Mouse (Mus musculus): ENCODE measurements around the gene Pkdrej. TPM values are rescaled to one million over a fixed set of nuclear protein-coding genes. Genes with fewer than 3 reads are reported as not detected.

Gene Pkdrej
- polyA plus RNA-seq, 1 experiment: not detected

GRCm38 (mm10) chr15:85775001-85775400 lies 46.5 kb downstream of the Pkdrej start:
- no peak for TF ChIP-seq POLR2A (IDR thresholded peaks at IDR 0.05; ENCODE audit: borderline replicate concordance, low read depth, low read length)
- no peak for TF ChIP-seq CTCF (IDR thresholded peaks at IDR 0.05; ENCODE audit: low read depth, low read length)
- H3K27ac ChIP-seq (ENCODE audit: insufficient read depth, low read depth, low read length): no peak overlapping the region
- H3K4me3 ChIP-seq (ENCODE audit: insufficient read depth, low read length): no peak overlapping the region
- no peaks in the 10 kb centered on the region for H3K4me1 ChIP-seq (ENCODE audit: control insufficient read depth, insufficient read depth, low read length)

DNA sequence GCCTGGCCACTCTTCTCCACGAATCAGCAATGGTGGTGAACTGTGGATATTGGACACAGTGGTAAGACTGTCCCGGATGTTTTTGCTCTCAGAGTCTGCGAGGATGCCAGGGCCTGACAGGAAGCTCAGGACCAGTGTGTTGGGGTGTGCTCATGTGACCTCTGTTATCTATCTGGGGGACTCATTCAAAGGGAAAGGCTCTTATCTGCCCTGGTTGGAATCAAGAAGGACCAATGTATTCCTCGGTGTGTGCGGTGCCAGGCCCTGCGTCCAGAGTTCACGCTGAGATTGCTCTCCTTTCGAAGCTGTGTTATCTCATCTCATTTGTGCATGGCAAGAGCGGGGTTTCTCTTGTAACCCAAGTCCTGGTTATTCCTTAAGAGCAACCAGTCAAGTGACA lies 47.1 kb downstream of the Pkdrej start:
- no peak overlapping the region for H3K4me3 ChIP-seq (ENCODE audit: insufficient read depth, low read length)
- no peak for TF ChIP-seq CTCF (IDR thresholded peaks at IDR 0.05; ENCODE audit: low read depth, low read length)
- no peak overlapping the region for H3K27ac ChIP-seq (ENCODE audit: insufficient read depth, low read depth, low read length)
- H3K4me1 ChIP-seq (ENCODE audit: control insufficient read depth, insufficient read depth, low read length): no peaks in the 10 kb centered on the region

DNA sequence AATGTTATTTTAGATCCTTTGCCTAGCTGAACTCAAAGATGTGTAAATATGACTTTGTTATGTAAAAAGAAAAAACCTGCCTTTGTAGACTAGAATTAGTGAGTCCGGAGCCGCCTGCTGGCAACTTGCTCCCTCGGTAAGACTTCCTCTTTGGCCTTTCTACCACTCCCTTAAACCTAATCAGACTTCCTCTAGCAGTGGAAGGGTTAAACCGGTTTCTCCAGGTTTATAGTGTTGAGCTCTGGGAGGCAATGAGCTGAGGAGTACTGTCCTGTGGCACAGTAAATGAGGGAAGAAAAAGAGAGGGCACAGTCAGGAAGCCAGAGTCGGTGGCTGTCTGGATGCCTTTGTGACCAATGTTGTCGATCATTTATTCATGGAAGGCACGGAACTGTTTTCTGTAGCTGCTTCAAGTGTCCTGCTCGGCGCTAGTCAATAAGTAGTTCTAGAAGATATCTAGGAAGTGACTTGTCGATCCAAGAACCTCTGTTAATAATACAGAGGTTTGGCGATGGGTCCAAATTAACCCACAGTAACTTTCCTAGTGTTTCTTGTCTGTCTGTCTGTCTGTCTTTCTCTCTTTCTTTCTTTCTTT lies 49.3 kb downstream of the Pkdrej start:
- H3K4me3 ChIP-seq (ENCODE audit: insufficient read depth, low read length): no peak overlapping the region
- TF ChIP-seq POLR2A (IDR thresholded peaks at IDR 0.05; ENCODE audit: borderline replicate concordance, low read depth, low read length) (no peak), CTCF (IDR thresholded peaks at IDR 0.05; ENCODE audit: low read depth, low read length) (no peak)
- H3K27ac ChIP-seq (ENCODE audit: insufficient read depth, low read depth, low read length): no peak overlapping the region

DNA sequence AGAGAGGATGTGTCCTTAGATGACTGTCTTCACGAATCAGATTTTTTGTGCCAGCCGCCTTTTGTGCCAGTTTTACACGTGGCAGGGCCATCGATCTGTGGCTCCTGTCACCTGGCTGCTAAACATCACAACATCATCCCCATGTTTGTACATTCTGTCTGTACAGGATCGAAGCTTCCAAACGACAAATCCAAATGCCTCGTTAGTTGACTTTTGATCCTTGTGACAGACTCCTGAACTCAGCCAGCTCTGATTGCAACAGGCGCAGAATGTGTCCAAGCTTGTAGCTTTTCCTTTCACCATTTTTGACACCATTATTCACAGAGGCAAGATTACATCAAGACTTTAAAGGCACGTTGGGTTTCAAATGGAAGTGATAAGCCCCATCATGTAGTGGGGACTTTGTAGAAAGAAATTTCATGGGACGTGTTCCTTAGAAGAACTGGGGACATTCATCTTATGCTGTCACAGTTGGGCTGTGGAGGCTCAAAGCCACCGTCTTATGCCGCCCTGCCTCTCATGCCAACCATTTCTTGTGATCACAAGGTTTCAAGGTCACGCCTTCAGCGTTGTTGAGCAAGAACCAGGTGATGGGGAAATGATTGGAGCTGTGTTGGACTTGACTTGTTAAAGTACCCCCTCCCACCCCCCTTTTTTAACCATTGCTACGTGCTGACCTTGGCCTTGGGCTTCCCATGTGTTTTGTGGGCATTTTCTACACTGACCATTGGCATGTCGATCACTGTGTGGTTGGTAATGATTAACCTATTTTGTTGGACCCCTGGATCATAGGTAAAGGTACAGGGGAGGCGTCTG lies 50.0 kb downstream of the Pkdrej start:
- TF ChIP-seq CTCF (IDR thresholded peaks at IDR 0.05; ENCODE audit: low read depth, low read length) (no peak), POLR2A (IDR thresholded peaks at IDR 0.05; ENCODE audit: borderline replicate concordance, low read depth, low read length) (no peak)
- Histone ChIP-seq H3K27ac (ENCODE audit: insufficient read depth, low read depth, low read length) (no peak overlapping the region), H3K4me1 (ENCODE audit: control insufficient read depth, insufficient read depth, low read length) (no peaks in the 10 kb centered on the region), H3K4me3 (ENCODE audit: insufficient read depth, low read length) (no peak overlapping the region)

More for the DNA sequence above, 49.3 kb downstream of the Pkdrej start:
- no peaks in the 10 kb centered on the region for H3K4me1 ChIP-seq (ENCODE audit: control insufficient read depth, insufficient read depth, low read length)

- TF ChIP-seq POLR2A (IDR thresholded peaks at IDR 0.05; ENCODE audit: borderline replicate concordance, low read depth, low read length) (no peak), CTCF (IDR thresholded peaks at IDR 0.05; ENCODE audit: low read depth, low read length) (no peak)
- Histone ChIP-seq H3K4me1 (ENCODE audit: control insufficient read depth, insufficient read depth, low read length) (no peaks in the 10 kb centered on the region), H3K4me3 (ENCODE audit: insufficient read depth, low read length) (no peak overlapping the region), H3K27ac (ENCODE audit: insufficient read depth, low read depth, low read length) (no peak overlapping the region)
Measured at GRCm38 (mm10) chr15:85768991-85769390, 52.5 kb downstream of the Pkdrej start.

DNA sequence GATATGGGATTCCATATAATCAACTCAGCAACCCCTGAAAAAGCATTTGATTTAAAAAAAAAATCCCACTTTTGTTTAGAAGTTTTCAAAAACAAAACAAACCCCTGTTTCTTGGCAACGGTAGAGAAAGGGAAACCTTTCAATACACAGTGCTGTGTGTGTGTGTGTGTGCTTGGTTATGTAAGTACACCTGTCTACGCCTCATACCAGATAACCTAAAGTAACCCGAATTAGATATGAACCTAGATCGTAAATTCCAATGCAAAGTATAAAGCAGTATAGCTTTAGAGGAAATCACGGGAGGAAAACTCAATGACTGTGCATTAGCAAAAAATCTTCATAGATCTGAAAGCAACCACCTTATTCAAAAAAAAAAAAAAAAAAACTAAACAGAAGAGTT lies 54.9 kb downstream of the Pkdrej start:
- Histone ChIP-seq H3K27ac (ENCODE audit: insufficient read depth, low read depth, low read length) (no peak overlapping the region), H3K4me3 (ENCODE audit: insufficient read depth, low read length) (no peak overlapping the region), H3K4me1 (ENCODE audit: control insufficient read depth, insufficient read depth, low read length) (no peaks in the 10 kb centered on the region)
- TF ChIP-seq POLR2A (IDR thresholded peaks at IDR 0.05; ENCODE audit: borderline replicate concordance, low read depth, low read length) (no peak), CTCF (IDR thresholded peaks at IDR 0.05; ENCODE audit: low read depth, low read length) (no peak)

- no peaks in the 10 kb centered on the region for H3K4me1 ChIP-seq (ENCODE audit: control insufficient read depth, insufficient read depth, low read length)
- H3K4me3 ChIP-seq (ENCODE audit: insufficient read depth, low read length): no peak overlapping the region
- H3K27ac ChIP-seq (ENCODE audit: insufficient read depth, low read depth, low read length): no peak overlapping the region
- no peak for TF ChIP-seq POLR2A (IDR thresholded peaks at IDR 0.05; ENCODE audit: borderline replicate concordance, low read depth, low read length)
- no peak for TF ChIP-seq CTCF (IDR thresholded peaks at IDR 0.05; ENCODE audit: low read depth, low read length)
Measured at GRCm38 (mm10) chr15:85765022-85765421, 56.5 kb downstream of the Pkdrej start.

Other genes with a start within 250 kb of the Pkdrej start
- gene Wnt7b, start 239.3 kb downstream of the Pkdrej start, polyA plus RNA-seq (2012; ENCODE audit: insufficient read depth, insufficient read length, missing spikeins): not detected in 2 replicates
- not detected in 2 replicates for gene Ppara, start 86.8 kb downstream of the Pkdrej start, polyA plus RNA-seq (2012; ENCODE audit: insufficient read depth, insufficient read length, missing spikeins)
- 13.8 and 17.9 TPM in 2 replicates for gene Cdpf1, start 10.0 kb downstream of the Pkdrej start, polyA plus RNA-seq (2012; ENCODE audit: insufficient read depth, insufficient read length, missing spikeins)
- gene Ttc38, start 10.6 kb upstream of the Pkdrej start, polyA plus RNA-seq (2012; ENCODE audit: insufficient read depth, insufficient read length, missing spikeins): 11.5 and 12.6 TPM in 2 replicates
- gene Gtse1, start 38.0 kb upstream of the Pkdrej start, polyA plus RNA-seq (2012; ENCODE audit: insufficient read depth, insufficient read length, missing spikeins): 11.3 and 12.1 TPM in 2 replicates
- gene Trmu, start 57.6 kb upstream of the Pkdrej start, polyA plus RNA-seq (2012; ENCODE audit: insufficient read depth, insufficient read length, missing spikeins): 11.5 and 17.0 TPM in 2 replicates
- gene Celsr1, start 212.0 kb upstream of the Pkdrej start, polyA plus RNA-seq (2012; ENCODE audit: insufficient read depth, insufficient read length, missing spikeins): 0.15 and 0.28 TPM in 2 replicates
- gene Gramd4, start 236.0 kb upstream of the Pkdrej start, polyA plus RNA-seq (2012; ENCODE audit: insufficient read depth, insufficient read length, missing spikeins): 3.8 and 4.4 TPM in 2 replicates

Data from bone marrow macrophage, adult 2 months (primary cell).